Mouse (Mus musculus) ES-E14 (cell line): Measurements from ENCODE around the gene Kmt2a.

Source experiments
- CHD2 ChIP-seq: IDR thresholded peaks from 2 replicates; pipeline ENCODE4 v1.6.1; 2014; ENCODE audit warnings: mild to moderate bottlenecking, low read depth, low read length, inconsistent platforms
- HCFC1 ChIP-seq: IDR thresholded peaks from 2 replicates; pipeline ENCODE4 v1.6.1; 2012; ENCODE audit warnings: low read length, inconsistent platforms, borderline replicate concordance; ENCODE audit not compliant: insufficient read depth
- ZC3H11A ChIP-seq: IDR thresholded peaks from 2 replicates; pipeline ENCODE4 v1.6.1; 2012; ENCODE audit warnings: low read depth, mild to moderate bottlenecking, inconsistent platforms, low read length, borderline replicate concordance
- ZNF384 ChIP-seq: IDR thresholded peaks from 2 replicates; pipeline ENCODE4 v1.6.1; 2012; ENCODE audit warnings: low read depth, low read length, inconsistent platforms

GRCm38 (mm10) chr9:44798298-44798697, 82.8 kb downstream of the Kmt2a start:
- TF ChIP-seq CHD2: no peak
- TF ChIP-seq ZC3H11A: no peak
- no peak for TF ChIP-seq HCFC1
- TF ChIP-seq ZNF384: no peak
